Mouse (Mus musculus): ENCODE data around the gene Rnf222. TPM values are rescaled to one million over a fixed set of nuclear protein-coding genes. Genes with fewer than 3 reads are reported as not detected.

Rnf222 gene
- polyA plus RNA-seq, 1 experiment from 2014 or later, result 5.8 TPM

DNA sequence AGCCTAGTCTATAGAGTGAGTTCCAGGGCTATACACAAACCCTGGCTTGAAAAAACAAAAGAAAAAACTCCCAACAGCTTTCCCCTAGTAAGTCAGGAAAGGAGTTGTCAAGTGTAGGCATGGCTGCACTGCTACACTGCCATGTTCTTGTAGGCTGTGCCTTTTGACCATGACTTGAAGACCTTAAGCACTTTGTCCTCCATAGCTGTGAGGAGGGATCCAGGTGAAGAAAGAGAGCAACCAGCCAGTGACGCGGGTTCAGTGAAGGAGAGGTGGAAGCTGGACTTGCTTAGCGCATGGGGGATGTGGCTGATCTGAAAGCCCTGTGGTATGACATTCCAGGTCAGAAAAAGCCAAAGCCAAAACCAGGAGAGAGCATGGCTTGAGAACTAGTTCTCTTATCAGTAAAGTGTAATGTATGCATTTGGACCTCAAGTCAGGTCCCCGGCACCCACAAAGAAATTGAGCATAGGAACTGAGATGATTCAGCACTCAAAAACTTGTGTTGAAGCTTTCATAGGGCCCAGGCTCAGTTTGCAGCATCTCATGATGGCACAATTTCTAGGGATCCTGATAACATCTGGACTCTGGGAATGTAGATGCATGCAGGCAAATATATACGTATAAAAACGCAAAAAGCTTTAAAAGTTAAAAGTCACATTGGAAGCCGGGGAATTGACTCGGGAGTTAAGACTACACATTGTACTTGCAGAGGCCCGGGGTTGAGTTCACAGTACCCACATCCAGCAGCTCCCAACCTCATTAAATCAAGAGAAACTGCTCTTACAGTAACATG is 17.5 kb downstream of the Rnf222 start:
- no peak overlapping the region for H3K4me3 ChIP-seq (ENCODE audit: low read depth, low read length)
- peaks cover 5% of the 10 kb centered on the region; the same call in 1 of the 2 replicates for H3K36me3 ChIP-seq (ENCODE audit: control insufficient read depth, insufficient read depth, low read length)
- H3K4me1 ChIP-seq (replicated peaks; ENCODE audit: control insufficient read depth, insufficient read depth), result no peaks in the 10 kb centered on the region
- no peak overlapping the region for H3K9ac ChIP-seq (ENCODE audit: low read length)
- TF ChIP-seq EP300 (optimal IDR thresholded peaks at IDR 0.05), result no peak
- TF ChIP-seq CTCF (IDR thresholded peaks at IDR 0.05; ENCODE audit: low read depth), result no peak
- no peak for DNase-seq (ENCODE audit: low spot score)
- WGBS, result 84% methylated on average over 9 of the region's 9 CpGs
- no peaks in the 10 kb centered on the region for H3K9me3 ChIP-seq (ENCODE audit: control insufficient read depth, low read length)
- ATAC-seq (ENCODE audit: low FRiP score, low TSS enrichment), result no peak
- H3K4me2 ChIP-seq (replicated peaks; ENCODE audit: low read depth), result no peak overlapping the region
- no peaks in the 10 kb centered on the region for H3K27me3 ChIP-seq (ENCODE audit: control insufficient read depth, insufficient read depth, low read length)
- no peak overlapping the region for H3K27ac ChIP-seq (replicated peaks)

DNA sequence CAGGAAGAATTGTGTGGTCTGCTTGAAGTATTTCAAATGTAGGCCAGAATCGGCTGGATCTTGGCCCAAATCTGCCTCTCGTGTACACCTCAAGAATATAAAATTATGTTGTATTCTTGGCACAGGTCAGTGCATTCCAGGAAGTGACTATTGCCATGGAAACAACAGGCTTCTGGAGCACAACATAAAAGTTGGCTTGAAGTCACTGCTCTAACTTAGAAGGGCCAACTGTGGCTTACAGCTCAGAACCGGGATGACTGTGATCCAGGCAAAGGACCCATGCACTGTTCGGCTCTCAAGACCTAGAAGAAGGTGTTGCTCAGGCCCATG is 18.1 kb downstream of the Rnf222 start:
- H3K27ac ChIP-seq (replicated peaks), result no peak overlapping the region
- no peaks in the 10 kb centered on the region for H3K27me3 ChIP-seq (ENCODE audit: control insufficient read depth, insufficient read depth, low read length)
- H3K4me2 ChIP-seq (replicated peaks; ENCODE audit: low read depth), result no peak overlapping the region
- H3K4me1 ChIP-seq (replicated peaks; ENCODE audit: control insufficient read depth, insufficient read depth), result no peaks in the 10 kb centered on the region
- DNase-seq (ENCODE audit: low spot score) (no peak), ATAC-seq (ENCODE audit: low FRiP score, low TSS enrichment) (no peak)
- no peak overlapping the region for H3K4me3 ChIP-seq (ENCODE audit: low read depth, low read length)
- no peaks in the 10 kb centered on the region for H3K9me3 ChIP-seq (ENCODE audit: control insufficient read depth, low read length)
- H3K36me3 ChIP-seq (ENCODE audit: control insufficient read depth, insufficient read depth, low read length), result peaks cover 5% of the 10 kb centered on the region; the same call in 1 of the 2 replicates
- 46% methylated on average over 4 of the region's 4 CpGs for WGBS
- H3K9ac ChIP-seq (ENCODE audit: low read length), result no peak overlapping the region
- TF ChIP-seq EP300 (optimal IDR thresholded peaks at IDR 0.05) (no peak), CTCF (IDR thresholded peaks at IDR 0.05; ENCODE audit: low read depth) (no peak)

DNA sequence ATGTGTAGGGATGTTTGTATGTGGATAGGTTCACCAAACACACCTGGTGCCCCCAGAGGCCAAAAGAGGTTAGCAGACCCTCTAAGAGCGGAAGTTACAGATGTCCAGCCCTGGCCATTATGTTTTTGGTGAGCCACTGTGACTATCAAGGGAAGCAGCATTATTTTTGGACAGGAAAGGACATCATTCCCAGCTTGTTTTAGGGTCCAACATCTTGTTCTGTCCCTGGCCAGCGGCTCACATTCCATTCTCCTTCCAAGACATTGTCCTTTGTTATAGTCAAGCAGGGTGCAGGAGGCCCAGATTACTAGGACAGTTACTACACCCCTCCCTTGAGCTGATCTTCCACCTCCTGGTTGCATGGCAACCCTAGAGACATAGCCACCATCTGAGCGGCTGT is 18.9 kb downstream of the Rnf222 start:
- WGBS, result 72% methylated on average over 3 of the region's 3 CpGs
- Histone ChIP-seq H3K36me3 (ENCODE audit: control insufficient read depth, insufficient read depth, low read length) (peaks cover 5% of the 10 kb centered on the region; the same call in 1 of the 2 replicates), H3K9ac (ENCODE audit: low read length) (no peak overlapping the region), H3K27ac (replicated peaks) (no peak overlapping the region), H3K4me1 (replicated peaks; ENCODE audit: control insufficient read depth, insufficient read depth) (no peaks in the 10 kb centered on the region), H3K4me3 (ENCODE audit: low read depth, low read length) (no peak overlapping the region), H3K9me3 (ENCODE audit: control insufficient read depth, low read length) (no peaks in the 10 kb centered on the region), H3K27me3 (ENCODE audit: control insufficient read depth, insufficient read depth, low read length) (no peaks in the 10 kb centered on the region), H3K4me2 (replicated peaks; ENCODE audit: low read depth) (no peak overlapping the region)
- no peak for TF ChIP-seq CTCF (IDR thresholded peaks at IDR 0.05; ENCODE audit: low read depth)
- TF ChIP-seq EP300 (optimal IDR thresholded peaks at IDR 0.05), result no peak
- ATAC-seq (ENCODE audit: low FRiP score, low TSS enrichment) (no peak), DNase-seq (ENCODE audit: low spot score) (no peak)

GRCm38 (mm10) chr11:68908846-68909503 is 20.6 kb downstream of the Rnf222 start:
- DNase-seq (ENCODE audit: low spot score) (peak; percentile 36), ATAC-seq (ENCODE audit: low FRiP score, low TSS enrichment) (no peak)
- Histone ChIP-seq H3K9me3 (ENCODE audit: control insufficient read depth, low read length) (no peaks in the 10 kb centered on the region), H3K4me2 (replicated peaks; ENCODE audit: low read depth) (no peak overlapping the region), H3K4me3 (ENCODE audit: low read depth, low read length) (no peak overlapping the region), H3K36me3 (ENCODE audit: control insufficient read depth, insufficient read depth, low read length) (peaks cover 2% of the 10 kb centered on the region; the same call in 1 of the 2 replicates), H3K27ac (replicated peaks) (no peak overlapping the region), H3K27me3 (ENCODE audit: control insufficient read depth, insufficient read depth, low read length) (no peaks in the 10 kb centered on the region), H3K4me1 (replicated peaks; ENCODE audit: control insufficient read depth, insufficient read depth) (no peaks in the 10 kb centered on the region), H3K9ac (ENCODE audit: low read length) (no peak overlapping the region)
- TF ChIP-seq EP300 (optimal IDR thresholded peaks at IDR 0.05) (no peak), CTCF (IDR thresholded peaks at IDR 0.05; ENCODE audit: low read depth) (no peak)
- 36% methylated on average over 7 of the region's 7 CpGs for WGBS

DNA sequence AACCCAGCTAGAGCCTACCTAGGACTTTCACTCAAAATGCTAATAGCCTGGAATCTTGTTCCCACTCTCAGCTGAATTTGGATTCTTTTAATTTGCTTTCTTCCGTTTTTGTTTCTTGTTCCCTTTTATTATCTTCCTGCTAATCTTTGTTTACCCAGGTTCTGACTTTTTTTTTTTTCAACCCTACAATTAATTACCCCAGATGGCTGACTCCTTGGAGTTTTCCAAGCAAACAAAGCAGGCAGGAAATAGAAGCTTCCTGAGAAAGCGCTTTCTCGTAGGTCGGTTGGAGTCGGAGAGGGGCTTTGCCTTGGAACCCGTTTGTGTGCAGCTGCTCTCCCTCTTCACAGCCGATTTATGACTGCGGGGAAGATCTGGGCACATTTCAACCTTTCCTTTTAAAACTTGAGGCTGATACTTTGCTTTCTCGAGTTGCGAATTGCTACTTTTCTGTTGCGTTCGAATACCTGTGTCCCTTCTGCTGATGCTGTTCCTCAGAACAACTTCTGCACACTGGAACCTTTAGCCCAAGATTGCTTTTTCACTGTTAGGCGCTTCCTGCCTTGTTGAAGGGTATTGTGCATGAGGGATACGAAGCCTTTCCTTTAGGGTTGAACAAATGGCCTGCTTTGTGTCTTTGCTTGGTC is 23.3 kb downstream of the Rnf222 start:
- TF ChIP-seq CTCF (IDR thresholded peaks at IDR 0.05; ENCODE audit: low read depth) (no peak), EP300 (optimal IDR thresholded peaks at IDR 0.05) (no peak)
- Histone ChIP-seq H3K4me3 (ENCODE audit: low read depth, low read length) (no peak overlapping the region), H3K36me3 (ENCODE audit: control insufficient read depth, insufficient read depth, low read length) (0 out of 2 replicates have a peak, but pooled peaks cover 2% of the 10 kb centered on the region), H3K27me3 (ENCODE audit: control insufficient read depth, insufficient read depth, low read length) (no peaks in the 10 kb centered on the region), H3K4me1 (replicated peaks; ENCODE audit: control insufficient read depth, insufficient read depth) (no peaks in the 10 kb centered on the region), H3K4me2 (replicated peaks; ENCODE audit: low read depth) (no peak overlapping the region), H3K27ac (replicated peaks) (0 out of 2 replicates have a peak overlapping the region, but pooled peaks have one; percentile 35), H3K9me3 (ENCODE audit: control insufficient read depth, low read length) (no peaks in the 10 kb centered on the region), H3K9ac (ENCODE audit: low read length) (no peak overlapping the region)
- ATAC-seq (ENCODE audit: low FRiP score, low TSS enrichment) (no peak), DNase-seq (ENCODE audit: low spot score) (no peak)
- WGBS, result 26% methylated on average over 14 of the region's 14 CpGs
